Mouse (Mus musculus) 3T3-L1 (cell line): ENCODE measurements around the gene Lrrc8b.

ENCODE experiments used
- DNase-seq: peaks from one replicate; pipeline ENCODE4 v3.0.0-alpha.2; 2015; ENCODE audit warnings: low read depth, low spot score

The Lrrc8b gene

GRCm38 (mm10) chr5:105517992-105518625 is 102.5 kb downstream of the Lrrc8b start:
- no peak for DNase-seq

GRCm38 (mm10) chr5:105518626-105519095 is 103.1 kb downstream of the Lrrc8b start:
- DNase-seq = peak; percentile 49

GRCm38 (mm10) chr5:105519096-105519975 is 103.8 kb downstream of the Lrrc8b start, which contains the start of gene Lrrc8c:
Gene Lrrc8c, plus strand, starts transcription at chr5:105519388.
- peak; percentile 66 for DNase-seq

DNA sequence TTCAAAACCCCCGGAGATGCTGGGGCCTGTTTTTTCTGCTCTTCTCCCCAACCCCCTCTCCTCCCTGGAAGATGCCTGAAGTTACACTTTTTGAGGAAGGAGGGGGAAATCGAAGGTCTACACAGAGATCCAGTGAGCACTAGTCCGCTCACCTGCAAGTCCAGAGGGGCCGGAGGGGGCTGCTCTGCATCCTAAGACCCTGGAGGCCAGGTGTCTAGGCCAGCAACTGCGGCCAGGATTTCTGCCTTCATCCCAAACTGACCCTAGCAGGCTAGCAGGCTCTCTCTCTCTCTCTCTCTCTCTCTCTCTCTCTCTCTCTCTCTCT is 104.4 kb downstream of the Lrrc8b start:
- DNase-seq = peak; percentile 32

GRCm38 (mm10) chr5:105520442-105520965 is 104.9 kb downstream of the Lrrc8b start:
- DNase-seq = peak; percentile 39

DNA sequence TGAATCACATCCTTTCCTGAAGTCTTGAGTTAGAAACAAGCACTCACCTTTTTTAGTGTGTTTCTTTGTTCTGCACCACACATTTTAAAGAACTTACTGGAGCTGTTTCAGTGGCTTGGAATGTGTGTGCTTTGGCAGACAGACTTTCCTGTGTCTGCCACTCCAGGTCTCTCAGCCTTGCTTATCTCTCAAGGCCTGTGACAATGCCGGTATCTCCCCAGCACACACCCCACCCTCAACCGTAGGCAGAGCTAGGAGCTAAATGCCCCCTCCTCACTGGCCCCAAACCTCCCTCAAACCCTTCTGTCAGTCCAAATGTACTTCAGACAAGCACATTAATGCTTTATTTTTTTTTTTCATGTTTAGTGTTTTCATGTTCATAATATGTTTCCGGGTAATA is 107.9 kb downstream of the Lrrc8b start:
- DNase-seq = peak; percentile 45

DNA sequence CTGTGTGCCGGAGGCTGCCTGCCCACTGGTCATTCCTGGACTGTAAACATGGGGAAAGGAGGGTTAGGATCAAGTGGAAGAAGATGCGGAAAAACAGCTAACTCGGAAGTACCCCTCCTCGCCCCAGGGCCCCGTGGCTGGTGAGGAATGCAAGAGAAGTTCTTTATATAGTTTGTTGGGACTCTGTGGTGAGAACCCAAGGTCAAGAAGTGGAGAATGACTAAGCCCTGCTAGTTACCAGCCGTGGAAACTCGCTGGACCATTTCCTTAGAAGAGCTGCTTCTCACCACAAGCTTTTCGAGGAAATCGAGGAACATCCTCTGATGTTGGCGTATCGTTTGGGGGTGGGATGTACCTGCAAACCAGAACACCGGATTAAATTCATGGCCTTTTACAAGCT is 109.4 kb downstream of the Lrrc8b start:
- peak; percentile 78 for DNase-seq

DNA sequence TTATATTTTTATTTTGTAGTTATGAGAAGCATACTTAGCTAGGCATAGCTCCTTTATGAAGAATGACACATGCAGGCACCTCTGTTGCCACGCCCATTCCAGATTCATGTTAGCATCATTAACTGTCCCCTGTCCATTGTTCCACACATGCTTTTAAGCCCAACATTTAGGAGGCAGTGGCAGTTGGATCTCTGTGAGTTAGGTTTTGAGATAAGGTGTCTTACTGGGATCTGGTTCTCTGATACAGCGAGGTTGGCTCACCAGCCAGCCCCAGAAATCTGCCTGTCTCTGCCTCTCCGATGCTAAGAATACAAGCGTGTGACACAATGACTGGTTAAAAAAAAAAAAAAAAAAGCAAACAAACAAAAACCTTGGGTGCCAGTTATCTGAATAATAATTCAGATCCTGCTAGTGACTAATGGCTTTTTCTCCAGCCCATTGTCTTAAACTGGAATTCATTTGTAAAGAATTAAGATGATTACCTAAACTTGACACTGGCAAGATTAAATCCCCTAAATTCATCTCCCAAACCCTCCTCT is 110.6 kb downstream of the Lrrc8b start:
- DNase-seq = no peak

DNA sequence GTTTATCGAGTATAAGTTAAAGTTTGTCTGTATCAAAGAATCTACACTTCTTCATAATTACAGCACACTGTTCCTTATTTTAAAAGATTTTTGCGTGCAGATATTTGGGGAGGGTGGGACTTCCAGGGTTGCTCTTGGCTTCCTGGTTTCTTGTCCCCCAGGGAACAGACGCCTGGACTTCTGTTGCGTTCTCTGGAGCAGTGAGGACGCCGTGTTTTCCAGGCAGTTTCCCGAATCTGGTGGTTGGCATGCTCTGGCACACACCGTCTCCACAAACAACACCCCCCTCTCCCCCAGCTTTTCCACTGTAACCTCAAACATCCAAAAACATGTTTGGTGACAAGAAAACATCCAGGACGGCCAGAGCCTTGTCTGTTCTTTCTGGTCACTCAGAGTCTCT is 111.2 kb downstream of the Lrrc8b start:
- DNase-seq = no peak

DNA sequence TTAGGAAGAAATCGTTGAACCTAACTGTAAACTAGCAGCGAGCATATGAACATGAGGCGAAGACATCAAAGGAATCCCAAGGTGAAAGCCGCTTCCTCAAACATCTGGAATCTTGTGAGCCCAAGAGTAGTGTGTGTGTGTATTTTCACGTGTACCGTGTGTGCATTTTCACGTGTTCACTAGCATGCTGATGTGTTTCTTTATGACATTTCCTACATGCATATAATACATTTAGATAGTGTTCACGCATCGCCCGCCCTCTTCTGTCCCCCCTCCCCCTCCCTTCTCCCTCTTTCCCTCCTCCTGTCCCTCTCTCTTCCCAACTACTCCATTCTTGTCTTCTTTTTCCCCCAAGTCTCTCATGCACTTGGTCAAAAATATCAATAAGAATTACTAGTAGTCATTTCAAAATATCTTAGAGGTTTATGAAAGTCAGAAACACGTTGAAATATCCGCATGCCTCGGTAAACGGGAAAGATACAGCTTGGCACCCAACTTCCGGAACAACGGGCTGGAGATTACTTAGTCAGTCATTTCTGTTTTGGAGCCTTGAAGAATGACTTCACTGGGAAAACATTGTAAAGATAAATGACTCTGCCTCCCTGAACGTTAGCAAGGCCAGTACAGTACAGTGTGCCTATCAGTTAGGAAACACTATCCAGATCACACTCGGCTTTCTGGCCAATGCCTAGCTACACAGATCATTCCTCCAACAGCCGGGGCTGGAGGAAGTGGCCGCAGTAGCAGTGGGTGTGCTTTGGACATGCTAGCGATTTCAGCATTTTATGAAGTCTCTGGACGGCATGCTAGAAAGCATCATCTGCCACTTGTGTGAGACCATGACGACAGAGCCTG is 112.1 kb downstream of the Lrrc8b start:
- no peak for DNase-seq

DNA sequence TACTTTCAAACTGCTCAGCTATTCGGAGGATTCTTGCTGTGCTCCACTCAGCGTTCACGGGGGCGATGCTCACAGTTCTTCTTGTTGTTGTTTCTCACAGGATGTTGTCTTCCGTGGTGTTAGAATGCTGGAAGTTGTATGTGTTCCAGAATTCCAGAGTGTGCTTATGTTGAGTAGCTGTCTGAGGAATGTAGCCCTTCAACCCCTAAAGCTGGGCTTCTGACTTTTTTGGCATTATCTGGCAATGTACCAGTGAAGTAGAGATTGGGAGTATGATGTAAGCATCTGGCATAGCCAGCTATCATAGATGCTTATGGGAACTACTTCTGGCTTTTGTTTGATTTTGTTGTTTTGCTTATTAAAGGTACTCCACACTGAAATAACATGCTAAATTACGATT is 115.0 kb downstream of the Lrrc8b start:
- DNase-seq = peak; percentile 67

- no peak for DNase-seq
Observed at GRCm38 (mm10) chr5:105535186-105535585, 119.6 kb downstream of the Lrrc8b start.

DNA sequence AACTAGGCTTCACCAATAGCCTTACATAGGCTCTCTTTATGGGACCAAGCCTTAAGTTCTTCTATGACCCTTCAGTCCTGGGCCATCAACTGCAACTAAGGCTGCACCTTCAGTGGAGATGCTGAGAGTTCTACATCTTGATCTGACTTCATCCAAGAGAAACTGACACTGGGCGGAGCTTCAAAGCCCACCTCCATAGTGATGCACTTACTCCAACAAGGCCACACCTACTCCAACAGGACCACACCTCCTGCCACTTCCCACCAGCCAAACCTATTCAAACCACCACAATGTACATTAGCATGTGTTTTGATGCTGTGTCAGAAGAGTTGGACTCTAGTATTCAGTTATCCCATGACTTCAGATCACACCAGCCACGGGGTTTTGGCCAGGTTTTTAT is 120.6 kb downstream of the Lrrc8b start:
- no peak for DNase-seq

DNA sequence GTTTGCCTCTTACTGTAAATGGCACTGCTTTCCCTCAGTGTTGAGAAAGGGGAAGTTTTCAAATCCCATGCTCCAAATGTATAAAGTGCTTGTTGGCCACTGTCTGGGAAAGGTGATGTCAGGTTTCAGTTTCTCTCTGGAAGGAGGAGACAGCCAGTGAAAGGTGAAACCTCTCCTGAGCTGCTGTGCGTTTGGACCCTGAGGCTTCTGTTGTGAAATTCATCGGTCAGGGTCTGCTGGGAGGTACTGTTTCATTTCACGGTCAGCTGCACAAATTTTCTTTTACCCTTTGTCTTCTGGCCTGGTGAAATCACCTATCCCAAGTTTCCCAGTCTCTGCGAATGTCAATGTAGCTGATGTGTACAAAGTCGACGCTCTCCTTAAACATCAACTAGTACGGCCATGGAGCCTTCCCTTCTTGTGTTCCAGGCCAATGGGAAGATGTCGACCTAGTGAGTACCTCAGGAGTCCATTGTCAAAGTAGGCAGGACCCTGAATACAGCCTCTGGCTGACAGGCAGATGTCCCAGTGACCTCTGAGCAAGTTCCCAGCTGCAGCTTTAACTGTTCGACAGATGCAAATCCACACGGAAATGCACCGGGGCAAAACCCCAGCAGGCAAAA is 121.6 kb downstream of the Lrrc8b start:
- no peak for DNase-seq
